Mouse (Mus musculus) hindbrain, embryonic 14.5 days (tissue): ENCODE results near the gene Kcnd2. TPM values are rescaled to one million over a fixed set of nuclear protein-coding genes. Genes with fewer than 3 reads are reported as not detected.

ENCODE experiments used
- ATAC-seq: fragments of 200-750 bp; cut with Nextera tagmentation; 2 replicates; pipeline ENCODE4 v1.8.0; 2017; ENCODE audit warnings: moderate number of reproducible peaks, mild to moderate bottlenecking, moderate TSS enrichment, moderate library complexity; ENCODE audit not compliant: low FRiP score
- DNase-seq: peaks from one replicate; pipeline ENCODE4 v3.0.0-alpha.2; 2015; ENCODE audit warnings: low spot score
- H3K27ac ChIP-seq: fragments of 300-500 bp; sonication (generic); 2 replicates; pipeline ENCODE4 v1.5.1; 2014; ENCODE audit warnings: mild to moderate bottlenecking, moderate library complexity
- H3K27me3 ChIP-seq: fragments of 300-500 bp; sonication (generic); 2 replicates; pipeline ENCODE4 v1.6.1; 2014; ENCODE audit warnings: mild to moderate bottlenecking, low read length, mixed read lengths; ENCODE audit not compliant: control insufficient read depth, insufficient read depth
- H3K36me3 ChIP-seq: fragments of 300-500 bp; sonication (generic); replicated peaks from 2 replicates; pipeline ENCODE4 v1.6.1; 2014; ENCODE audit not compliant: control insufficient read depth, insufficient read depth
- H3K4me1 ChIP-seq: fragments of 300-500 bp; sonication (generic); replicated peaks from 2 replicates; pipeline ENCODE4 v1.6.1; 2014; ENCODE audit warnings: antibody characterized with exemption, low read length, mixed read lengths; ENCODE audit not compliant: control insufficient read depth, insufficient read depth
- H3K4me2 ChIP-seq: fragments of 300-500 bp; sonication (generic); replicated peaks from 2 replicates; pipeline ENCODE4 v1.6.1; 2014; ENCODE audit warnings: mild to moderate bottlenecking, moderate library complexity
- H3K4me3 ChIP-seq: fragments of 300-500 bp; sonication (generic); replicated peaks from 2 replicates; pipeline ENCODE4 v1.5.1; 2014; ENCODE audit warnings: mild to moderate bottlenecking, low read length
- H3K9ac ChIP-seq: fragments of 300-500 bp; sonication (generic); 2 replicates; pipeline ENCODE4 v1.6.1; 2014
- H3K9me3 ChIP-seq: fragments of 300-500 bp; sonication (generic); 2 replicates; pipeline ENCODE4 v1.6.1; 2016; ENCODE audit warnings: low read length; ENCODE audit not compliant: control insufficient read depth
- WGBS: fragments of 180-500 bp; shearing (Covaris S2); extraction: QIAGEN DNeasy Blood & Tissue Kit; methylation state at CpG from one replicate; pipeline ENCODE4 v1.1.7; 2014; 5-methylcytosine and 5-hydroxymethylcytosine counted together
- polyA plus RNA-seq: library from polyadenylated mRNA; unstranded; fragments of >200 nt; fragmentation: Nextera tagmentation; extraction: Ambion mirVana; gene quantifications from 2 replicates; pipeline ENCODE4 v1.2.1, GENCODE M21; 2014

Gene Kcnd2
- polyA plus RNA-seq, 1 experiment from 2014 or later, result 29.6 TPM

GRCm38 (mm10) chr6:21769447-21769809 lies 554.1 kb downstream of the Kcnd2 start:
- no peak overlapping the region for H3K27ac ChIP-seq
- H3K36me3 ChIP-seq, result peaks cover 7% of the 10 kb centered on the region
- WGBS, result 89% methylated on average over 1 of the region's 1 CpGs
- no peak overlapping the region for H3K4me2 ChIP-seq
- no peaks in the 10 kb centered on the region for H3K4me1 ChIP-seq
- H3K9ac ChIP-seq, result no peak overlapping the region
- no peak for DNase-seq
- no peak for ATAC-seq
- no peak overlapping the region for H3K4me3 ChIP-seq
- no peaks in the 10 kb centered on the region for H3K9me3 ChIP-seq
- H3K27me3 ChIP-seq, result no peaks in the 10 kb centered on the region

GRCm38 (mm10) chr6:21774213-21774916 lies 559.1 kb downstream of the Kcnd2 start:
- Histone ChIP-seq H3K27ac (no peak overlapping the region), H3K4me3 (no peak overlapping the region), H3K27me3 (no peaks in the 10 kb centered on the region), H3K4me1 (no peaks in the 10 kb centered on the region), H3K4me2 (no peak overlapping the region), H3K36me3 (peaks cover 7% of the 10 kb centered on the region), H3K9ac (no peak overlapping the region), H3K9me3 (no peaks in the 10 kb centered on the region)
- DNase-seq (no peak), ATAC-seq (no peak)
- WGBS, result 87% methylated on average over 7 of the region's 7 CpGs
